Mouse (Mus musculus): Measurements from ENCODE around the gene Washc2. TPM values are rescaled to one million over a fixed set of nuclear protein-coding genes. Genes with fewer than 3 reads are reported as not detected.
"Not testable (repeated sequence)": the region's sequence is repeated elsewhere in the genome, so short reads cannot be mapped to it uniquely, and the experiment has no call there.

Gene Washc2
- polyA plus RNA-seq, 1 experiment from 2014 or later: 62.1 TPM

- Histone ChIP-seq H3K4me3 (replicated peaks) (no peak overlapping the region), H3K36me3 (replicated peaks) (no peaks in the 10 kb centered on the region), H3K9me3 (no peaks in the 10 kb centered on the region), H3K27me3 (peaks cover 13% of the 10 kb centered on the region; the same call in 1 of the 2 replicates), H3K4me1 (peaks cover 7% of the 10 kb centered on the region), H3K9ac (no peak overlapping the region), H3K4me2 (no peak overlapping the region), H3K27ac (no peak overlapping the region)
- no peak for ATAC-seq (ENCODE audit: low FRiP score)
- WGBS: 34% methylated on average over 3 of the region's 3 CpGs
Measured at GRCm38 (mm10) chr6:116198173-116198572, 9.7 kb upstream of the Washc2 start.

GRCm38 (mm10) chr6:116199682-116200081, 8.2 kb upstream of the Washc2 start:
- no peak overlapping the region for H3K9ac ChIP-seq
- H3K36me3 ChIP-seq (replicated peaks): no peaks in the 10 kb centered on the region
- WGBS: 69% methylated on average over 2 of the region's 2 CpGs
- no peak overlapping the region for H3K27ac ChIP-seq
- no peaks in the 10 kb centered on the region for H3K4me1 ChIP-seq
- H3K9me3 ChIP-seq: no peaks in the 10 kb centered on the region
- peaks cover 9% of the 10 kb centered on the region; the same call in 1 of the 2 replicates for H3K27me3 ChIP-seq
- no peak overlapping the region for H3K4me2 ChIP-seq
- H3K4me3 ChIP-seq (replicated peaks): no peak overlapping the region
- no peak for ATAC-seq (ENCODE audit: low FRiP score)

GRCm38 (mm10) chr6:116227767-116228166, 19.9 kb downstream of the Washc2 start:
- Histone ChIP-seq H3K9ac (no peak overlapping the region), H3K36me3 (replicated peaks) (peaks cover 54% of the 10 kb centered on the region), H3K27me3 (no peaks in the 10 kb centered on the region), H3K4me1 (no peaks in the 10 kb centered on the region), H3K4me3 (replicated peaks) (no peak overlapping the region), H3K9me3 (no peaks in the 10 kb centered on the region), H3K4me2 (no peak overlapping the region), H3K27ac (no peak overlapping the region)
- 74% methylated on average over 11 of the region's 11 CpGs for WGBS
- no peak for ATAC-seq (ENCODE audit: low FRiP score)

GRCm38 (mm10) chr6:116228785-116229525, 21.1 kb downstream of the Washc2 start:
- WGBS: 67% methylated on average over 12 of the region's 12 CpGs
- Histone ChIP-seq H3K27me3 (no peaks in the 10 kb centered on the region), H3K9ac (no peak overlapping the region), H3K27ac (no peak overlapping the region), H3K4me3 (replicated peaks) (no peak overlapping the region), H3K36me3 (replicated peaks) (peaks cover 58% of the 10 kb centered on the region), H3K4me1 (no peaks in the 10 kb centered on the region), H3K9me3 (no peaks in the 10 kb centered on the region), H3K4me2 (no peak overlapping the region)
- no peak for ATAC-seq (ENCODE audit: low FRiP score)

GRCm38 (mm10) chr6:116234821-116235220, 27.0 kb downstream of the Washc2 start:
- not testable (repeated sequence) for H3K4me1 ChIP-seq; H3K9me3 ChIP-seq; ATAC-seq (ENCODE audit: low FRiP score); H3K4me2 ChIP-seq; H3K4me3 ChIP-seq (replicated peaks); H3K9ac ChIP-seq; H3K27me3 ChIP-seq; H3K27ac ChIP-seq
- 87% methylated on average over 2 of the region's 2 CpGs for WGBS
- H3K36me3 ChIP-seq (replicated peaks): peaks cover 65% of the 10 kb centered on the region

- Histone ChIP-seq H3K36me3 (replicated peaks) (peaks cover 67% of the 10 kb centered on the region), H3K9ac (no peak overlapping the region), H3K4me2 (no peak overlapping the region), H3K4me3 (replicated peaks) (no peak overlapping the region), H3K27me3 (no peaks in the 10 kb centered on the region), H3K4me1 (no peaks in the 10 kb centered on the region), H3K27ac (no peak overlapping the region), H3K9me3 (no peaks in the 10 kb centered on the region)
- 94% methylated on average over 5 of the region's 5 CpGs for WGBS
- no peak for ATAC-seq (ENCODE audit: low FRiP score)
Measured at GRCm38 (mm10) chr6:116235336-116235735, 27.5 kb downstream of the Washc2 start.

- no peaks in the 10 kb centered on the region for H3K27me3 ChIP-seq
- H3K4me1 ChIP-seq: no peaks in the 10 kb centered on the region
- WGBS: 88% methylated on average over 5 of the region's 5 CpGs
- peaks cover 60% of the 10 kb centered on the region for H3K36me3 ChIP-seq (replicated peaks)
- ATAC-seq (ENCODE audit: low FRiP score): no peak
- H3K9ac ChIP-seq: no peak overlapping the region
- no peak overlapping the region for H3K4me3 ChIP-seq (replicated peaks)
- H3K27ac ChIP-seq: no peak overlapping the region
- H3K4me2 ChIP-seq: no peak overlapping the region
- H3K9me3 ChIP-seq: no peaks in the 10 kb centered on the region
Measured at GRCm38 (mm10) chr6:116238083-116238482, 30.2 kb downstream of the Washc2 start.

- H3K4me3 ChIP-seq (replicated peaks): no peak overlapping the region
- H3K9ac ChIP-seq: no peak overlapping the region
- no peak overlapping the region for H3K4me2 ChIP-seq
- no peaks in the 10 kb centered on the region for H3K9me3 ChIP-seq
- H3K27ac ChIP-seq: no peak overlapping the region
- ATAC-seq (ENCODE audit: low FRiP score): no peak
- WGBS: 87% methylated on average over 2 of the region's 2 CpGs
- H3K4me1 ChIP-seq: no peaks in the 10 kb centered on the region
- H3K27me3 ChIP-seq: no peaks in the 10 kb centered on the region
- peaks cover 69% of the 10 kb centered on the region for H3K36me3 ChIP-seq (replicated peaks)
Measured at GRCm38 (mm10) chr6:116240371-116240770, 32.5 kb downstream of the Washc2 start.

GRCm38 (mm10) chr6:116259649-116260048, 51.8 kb downstream of the Washc2 start:
- no peak for ATAC-seq (ENCODE audit: low FRiP score)
- H3K36me3 ChIP-seq (replicated peaks): peaks cover 42% of the 10 kb centered on the region
- 84% methylated on average over 4 of the region's 4 CpGs for WGBS
- H3K4me3 ChIP-seq (replicated peaks): no peak overlapping the region
- H3K9ac ChIP-seq: no peak overlapping the region
- no peak overlapping the region for H3K4me2 ChIP-seq
- H3K4me1 ChIP-seq: 0 out of 2 replicates have a peak, but pooled peaks cover 2% of the 10 kb centered on the region
- no peak overlapping the region for H3K27ac ChIP-seq
- no peaks in the 10 kb centered on the region for H3K9me3 ChIP-seq
- no peaks in the 10 kb centered on the region for H3K27me3 ChIP-seq

GRCm38 (mm10) chr6:116260481-116260880, 52.6 kb downstream of the Washc2 start:
- H3K27ac ChIP-seq: no peak overlapping the region
- no peak for ATAC-seq (ENCODE audit: low FRiP score)
- H3K36me3 ChIP-seq (replicated peaks): peaks cover 35% of the 10 kb centered on the region
- no peaks in the 10 kb centered on the region for H3K27me3 ChIP-seq
- WGBS: 94% methylated on average over 5 of the region's 5 CpGs
- H3K9me3 ChIP-seq: no peaks in the 10 kb centered on the region
- H3K4me3 ChIP-seq (replicated peaks): no peak overlapping the region
- no peak overlapping the region for H3K9ac ChIP-seq
- peaks cover 6% of the 10 kb centered on the region for H3K4me1 ChIP-seq
- no peak overlapping the region for H3K4me2 ChIP-seq

GRCm38 (mm10) chr6:116262824-116263223, 55.0 kb downstream of the Washc2 start:
- H3K27me3 ChIP-seq: no peaks in the 10 kb centered on the region
- WGBS: 83% methylated on average over 1 of the region's 1 CpGs
- H3K36me3 ChIP-seq (replicated peaks): peaks cover 23% of the 10 kb centered on the region
- no peaks in the 10 kb centered on the region for H3K9me3 ChIP-seq
- no peak for ATAC-seq (ENCODE audit: low FRiP score)
- H3K4me2 ChIP-seq: no peak overlapping the region
- H3K4me3 ChIP-seq (replicated peaks): no peak overlapping the region
- no peak overlapping the region for H3K27ac ChIP-seq
- H3K4me1 ChIP-seq: peaks cover 20% of the 10 kb centered on the region
- no peak overlapping the region for H3K9ac ChIP-seq

- under 1% methylated on average over 67 of the region's 67 CpGs for WGBS
- Histone ChIP-seq H3K4me2 (peak within 1 kb of the TSS; percentile 68), H3K36me3 (replicated peaks) (peaks cover 15% of the 10 kb centered on the region; the same call in 1 of the 2 replicates), H3K4me3 (replicated peaks) (peak within 1 kb of the TSS; percentile 67), H3K27ac (peak within 1 kb of the TSS; percentile 90), H3K9ac (peak within 1 kb of the TSS; percentile 71), H3K4me1 (peaks cover 20% of the 10 kb centered on the region), H3K9me3 (no peaks in the 10 kb centered on the region), H3K27me3 (no peaks in the 10 kb centered on the region)
- peak; percentile 95 for ATAC-seq (ENCODE audit: low FRiP score)
Measured at GRCm38 (mm10) chr6:116264018-116264651, 56.3 kb downstream of the Washc2 start, which contains the start of gene Zfand4. Gene Zfand4 (plus strand): TSS chr6:116264222.
